Mouse (Mus musculus) myocyte (in vitro differentiated cells): ENCODE measurements around the gene Trpc4ap.

Source experiments
- MAX ChIP-seq: IDR thresholded peaks from one replicate; pipeline ENCODE4 v1.6.1; 2011; ENCODE audit warnings: low read depth, mild to moderate bottlenecking, control low read depth
- MYOD1 ChIP-seq, 3 experiments: IDR thresholded peaks; one replicate each; pipeline ENCODE4 v1.6.1; 2011; ENCODE audit warnings: control low read depth in 2 of 3, low read depth in 2 of 3, mild to moderate bottlenecking in 2 of 3, moderate library complexity in 1 of 3; ENCODE audit not compliant: insufficient read length in 2 of 3, control insufficient read depth in 1 of 3
- POLR2A ChIP-seq: IDR thresholded peaks from one replicate; pipeline ENCODE4 v1.6.1; 2011; ENCODE audit warnings: low read depth, mild to moderate bottlenecking, control low read depth, moderate library complexity; ENCODE audit not compliant: insufficient read length
- POLR2AphosphoS2 ChIP-seq: IDR thresholded peaks from one replicate; pipeline ENCODE4 v1.6.1; 2011; ENCODE audit warnings: low read depth, control low read depth; ENCODE audit not compliant: insufficient read length
- REST ChIP-seq: IDR thresholded peaks from one replicate; pipeline ENCODE4 v1.6.1; 2011; ENCODE audit warnings: mild to moderate bottlenecking, control low read depth, moderate library complexity; ENCODE audit not compliant: insufficient read depth, insufficient read length
- SRF ChIP-seq: IDR thresholded peaks from one replicate; pipeline ENCODE4 v1.6.1; 2011; ENCODE audit warnings: low read depth; ENCODE audit not compliant: control insufficient read depth, insufficient read length
- TCF12 ChIP-seq: IDR thresholded peaks from one replicate; pipeline ENCODE4 v1.6.1; 2011; ENCODE audit warnings: mild to moderate bottlenecking, control low read depth; ENCODE audit not compliant: poor library complexity, insufficient read depth, severe bottlenecking
- USF1 ChIP-seq: IDR thresholded peaks from one replicate; pipeline ENCODE4 v1.6.1; 2011; ENCODE audit warnings: low read depth, mild to moderate bottlenecking, control low read depth, moderate library complexity

- TF ChIP-seq USF1: no peak
- no peak for TF ChIP-seq POLR2A
- peak in 2 of 3 experiments; percentile 3 to 44 for TF ChIP-seq MYOD1 (IDR thresholded peaks at IDR 0.05; ENCODE audit: control insufficient read depth in 1 of 3, insufficient read length in 2 of 3, low read depth in 2 of 3)
- TF ChIP-seq POLR2AphosphoS2: no peak
- TF ChIP-seq MAX: no peak
- no peak for TF ChIP-seq TCF12
- no peak for TF ChIP-seq SRF
- TF ChIP-seq REST: no peak
Measured at GRCm38 (mm10) chr2:155696091-155696558, 3.9 kb upstream of the Trpc4ap start.
